Mouse (Mus musculus): Measurements from ENCODE around the gene Sh3bgrl. TPM values are rescaled to one million over a fixed set of nuclear protein-coding genes. Genes with fewer than 3 reads are reported as not detected.

Sh3bgrl gene
- total RNA-seq, 2 experiments from 2014 or later: 59.8 to 69.6 TPM

DNA sequence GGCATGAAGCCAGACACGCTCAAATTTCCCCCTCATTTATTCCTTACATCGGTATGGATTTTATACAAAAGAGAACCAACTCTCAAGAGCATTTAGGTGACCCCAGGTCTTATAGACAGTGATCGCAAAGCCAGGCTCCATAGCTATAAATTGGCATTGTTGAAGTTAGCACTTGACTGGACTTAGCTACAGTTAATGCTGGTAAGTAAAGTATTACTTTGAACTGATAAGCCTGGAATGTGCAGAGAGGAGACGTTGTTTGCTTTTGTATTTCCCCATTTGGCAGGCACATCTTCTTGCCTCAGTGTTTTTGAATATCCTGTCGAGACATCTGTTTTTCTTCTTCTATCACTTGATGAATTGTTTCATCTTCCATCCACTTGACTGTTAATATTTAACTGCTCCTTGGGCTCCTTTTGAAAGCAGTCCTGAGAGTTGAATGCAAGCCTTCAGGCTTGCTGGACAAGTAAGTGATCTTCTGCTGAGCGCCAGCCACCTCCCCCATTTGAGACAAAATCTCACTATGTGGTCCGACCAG lies 32.5 kb downstream of the Sh3bgrl start:
- intact Hi-C loops (cut with DNase I): no loop called here
- no peak for DNase-seq (ENCODE audit: low spot score in 2 of 2)

DNA sequence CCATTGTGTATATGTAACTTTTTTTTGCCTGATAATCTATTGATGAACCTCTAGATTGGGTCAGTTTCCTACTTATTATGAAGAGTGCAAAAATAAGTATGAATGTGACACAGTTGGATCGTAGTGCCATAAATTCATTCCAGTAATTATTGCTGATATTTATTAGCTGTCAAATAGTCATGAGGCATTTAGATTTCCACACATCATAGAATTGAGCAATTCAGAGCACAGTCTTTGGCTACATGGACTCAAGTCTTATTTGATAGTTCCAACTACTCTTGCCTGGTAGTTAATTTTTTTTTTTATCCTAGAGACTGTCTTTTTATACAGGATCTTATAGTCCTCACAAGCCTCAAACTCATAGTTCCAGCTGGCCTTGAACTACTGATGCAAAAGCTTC lies 34.9 kb downstream of the Sh3bgrl start:
- intact Hi-C loops (cut with DNase I): no loop called here
- no peak for DNase-seq (ENCODE audit: low spot score in 2 of 2)

DNA sequence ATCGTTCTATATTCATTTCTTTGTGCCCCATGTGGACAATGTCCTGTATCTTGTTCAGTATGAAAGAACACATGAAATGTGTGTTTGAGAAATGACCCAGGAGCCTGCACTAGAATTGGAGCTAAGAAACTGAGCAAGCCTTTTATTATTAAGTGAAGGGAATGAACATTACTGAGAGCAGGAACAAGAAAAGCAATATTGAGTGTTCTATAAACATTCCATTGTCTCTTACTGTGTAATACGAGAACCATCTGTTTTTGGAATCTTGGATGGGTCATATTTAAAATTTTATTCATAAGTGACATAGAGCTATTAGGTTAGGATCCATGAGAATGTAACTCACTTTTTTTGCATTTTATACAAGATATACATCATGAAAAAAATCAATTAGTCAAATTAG lies 36.7 kb downstream of the Sh3bgrl start:
- DNase-seq (ENCODE audit: low spot score in 2 of 2): no peak
- intact Hi-C loops (cut with DNase I): no loop called here

DNA sequence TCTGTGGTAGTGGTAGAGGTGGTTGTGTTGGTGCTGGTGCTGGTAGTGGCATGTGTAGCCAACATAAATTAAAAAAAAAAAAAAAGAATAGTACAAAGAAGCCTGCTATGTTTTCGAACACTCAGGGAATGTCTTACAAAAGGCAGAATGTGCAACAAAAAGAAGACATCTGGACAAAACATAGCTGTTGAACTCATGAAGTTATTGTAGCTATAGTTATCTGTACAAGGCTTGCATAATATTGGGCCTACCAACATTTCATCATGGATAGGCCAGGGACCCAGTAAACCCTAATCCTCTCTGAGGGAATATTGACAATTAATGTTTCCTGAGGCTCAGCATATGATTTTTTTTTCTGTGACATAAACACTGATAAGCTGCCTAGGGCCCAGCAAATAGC lies 37.3 kb downstream of the Sh3bgrl start:
- DNase-seq (ENCODE audit: low spot score in 2 of 2): no peak
- intact Hi-C loops (cut with DNase I): no loop called here

DNA sequence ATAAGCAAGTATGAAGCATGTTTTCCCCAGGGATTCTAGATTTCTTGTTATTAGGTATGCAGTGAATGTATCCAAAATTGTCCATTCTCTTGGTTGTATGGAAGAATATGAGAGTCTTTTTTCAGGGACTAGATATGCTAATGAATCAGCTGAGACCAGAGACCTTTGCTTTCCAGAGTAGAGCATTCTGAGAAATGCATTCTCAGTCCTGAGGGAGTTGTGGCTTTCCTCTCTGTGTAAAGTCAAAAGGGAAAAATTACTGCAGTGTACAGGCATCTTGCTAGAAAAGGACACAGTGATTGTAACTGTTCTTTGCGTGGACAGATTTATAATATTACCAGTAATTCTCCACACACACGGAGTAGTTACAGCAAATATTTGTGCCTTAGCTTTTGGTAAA lies 38.3 kb downstream of the Sh3bgrl start:
- intact Hi-C loops (cut with DNase I): no loop called here
- DNase-seq (ENCODE audit: low spot score in 2 of 2): no peak

DNA sequence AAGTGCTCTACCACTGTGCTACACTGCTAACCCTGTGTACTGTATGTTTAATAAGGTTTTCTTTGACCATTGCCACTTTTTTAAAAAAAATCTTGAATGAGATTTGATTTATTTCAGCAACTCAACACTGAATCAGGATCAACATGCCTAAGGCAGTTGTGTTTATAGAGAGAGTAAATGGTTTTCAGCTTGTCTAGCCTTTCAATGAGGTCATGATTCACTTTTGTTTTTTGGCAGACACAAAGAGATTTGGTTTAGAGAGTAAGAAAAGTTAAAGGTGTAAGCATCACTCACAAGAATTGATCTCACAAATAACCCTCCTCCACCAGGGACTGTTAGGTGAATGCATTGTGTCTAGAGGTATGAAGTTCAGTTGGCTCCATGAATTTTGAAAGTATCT lies 41.1 kb downstream of the Sh3bgrl start:
- no peak for DNase-seq (ENCODE audit: low spot score in 2 of 2)
- intact Hi-C loops (cut with DNase I): no loop called here

DNA sequence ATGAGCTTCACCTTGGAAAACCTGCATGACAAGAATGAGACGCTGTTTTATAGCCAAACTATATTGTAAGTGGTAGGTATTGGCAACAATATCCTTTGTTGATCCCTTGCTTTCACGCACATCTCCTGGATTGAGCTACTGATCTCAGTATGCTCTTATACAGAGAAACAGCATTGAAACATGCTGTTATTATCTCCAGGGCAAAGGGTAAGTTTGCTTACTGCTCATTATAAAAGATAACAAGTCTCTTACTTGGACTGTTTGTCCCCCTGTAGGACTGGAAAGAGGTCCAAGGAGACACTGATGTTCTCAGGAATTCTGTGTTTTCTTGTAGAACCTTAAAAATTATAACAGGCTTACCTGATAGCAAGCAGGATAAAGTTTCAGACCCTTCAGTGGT lies 41.7 kb downstream of the Sh3bgrl start:
- DNase-seq (ENCODE audit: low spot score in 2 of 2): no peak
- intact Hi-C loops (cut with DNase I): no loop called here

DNA sequence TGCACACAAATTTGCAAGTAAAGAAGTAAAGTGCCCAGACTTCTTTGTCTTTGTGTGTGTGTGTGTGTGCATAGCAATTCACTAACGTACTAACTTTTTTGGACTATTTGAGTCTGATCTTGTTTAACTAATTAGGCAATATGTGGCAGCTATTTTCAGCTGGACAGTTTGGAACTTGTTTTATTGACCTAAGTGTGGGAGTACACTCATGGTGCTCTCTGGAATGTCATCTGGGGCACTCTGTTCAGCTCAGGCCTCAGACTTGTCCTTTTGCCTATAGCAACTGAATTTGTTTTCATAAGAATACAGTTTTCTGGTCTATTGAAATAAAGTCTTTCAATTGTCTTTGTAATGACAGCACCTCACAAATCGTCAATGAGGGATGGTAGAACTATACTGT lies 42.1 kb downstream of the Sh3bgrl start:
- intact Hi-C loops (cut with DNase I): no loop called here
- DNase-seq (ENCODE audit: low spot score in 2 of 2): no peak

DNA sequence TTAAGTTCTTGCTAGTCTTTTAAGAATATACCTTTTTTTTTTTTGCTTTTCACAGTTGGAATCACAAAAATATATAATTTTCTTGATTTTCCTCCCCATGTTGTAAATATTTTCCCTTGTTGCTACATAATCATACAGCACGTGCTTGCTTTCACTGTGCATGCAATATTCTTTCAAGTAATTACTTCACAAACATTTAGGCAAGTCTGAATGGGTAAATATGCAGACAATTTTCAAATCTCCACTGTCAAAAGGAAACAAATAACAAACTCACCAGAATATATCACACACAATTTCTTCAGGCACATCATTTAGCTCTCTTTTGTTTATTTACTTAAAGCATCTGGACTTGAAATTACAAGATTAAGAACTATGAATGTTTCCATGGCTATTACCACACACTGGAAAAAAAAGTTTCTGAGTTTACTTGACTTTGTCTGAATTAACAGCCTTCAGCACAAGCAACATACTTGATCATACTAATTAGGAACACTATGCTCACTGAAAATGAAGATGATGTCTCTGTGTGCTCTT lies 46.2 kb downstream of the Sh3bgrl start:
- intact Hi-C loops (cut with DNase I): no loop called here
- DNase-seq (ENCODE audit: low spot score in 2 of 2): no peak

DNA sequence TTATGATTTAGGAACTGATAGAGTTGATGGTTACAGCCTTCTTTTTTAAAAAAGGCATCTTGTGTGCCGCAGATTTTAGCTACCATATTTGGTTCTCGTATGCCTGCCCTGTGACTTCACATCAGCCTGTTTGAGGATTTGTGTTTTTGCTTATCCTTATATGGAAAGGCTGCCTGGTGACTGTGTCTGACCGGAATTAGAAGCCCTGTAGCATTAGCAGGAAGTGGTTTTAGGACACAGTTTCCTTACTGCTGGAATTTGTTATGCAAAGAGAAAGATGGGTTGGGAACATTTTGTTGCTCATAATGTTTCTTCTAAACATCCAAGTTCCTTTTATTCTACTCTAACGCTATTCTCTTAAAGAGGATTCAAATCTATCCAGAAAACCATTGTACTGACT lies 47.1 kb downstream of the Sh3bgrl start:
- no peak for DNase-seq (ENCODE audit: low spot score in 2 of 2)
- intact Hi-C loops (cut with DNase I): no loop called here

DNA sequence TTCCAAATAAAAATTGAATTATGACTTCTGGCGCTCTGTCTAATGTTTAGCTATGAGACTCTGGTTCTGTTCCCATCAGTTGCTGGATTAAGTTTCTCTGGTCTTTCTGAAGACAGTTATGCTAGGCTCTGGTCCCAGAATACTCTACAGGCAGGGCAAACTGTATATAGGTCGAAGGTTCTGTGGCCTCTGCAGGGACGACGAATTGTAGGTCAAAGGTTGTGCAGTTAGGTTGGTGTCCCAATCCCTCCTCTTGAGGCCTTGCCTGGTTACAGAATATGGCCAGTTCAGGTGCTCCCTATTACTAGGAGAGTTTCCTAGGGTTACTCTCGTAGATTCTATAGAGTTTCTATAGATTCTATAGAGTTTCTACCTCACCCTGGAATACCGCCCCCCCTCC lies 50.6 kb downstream of the Sh3bgrl start:
- intact Hi-C loops (cut with DNase I): no loop called here
- no peak for DNase-seq (ENCODE audit: low spot score in 2 of 2)

DNA sequence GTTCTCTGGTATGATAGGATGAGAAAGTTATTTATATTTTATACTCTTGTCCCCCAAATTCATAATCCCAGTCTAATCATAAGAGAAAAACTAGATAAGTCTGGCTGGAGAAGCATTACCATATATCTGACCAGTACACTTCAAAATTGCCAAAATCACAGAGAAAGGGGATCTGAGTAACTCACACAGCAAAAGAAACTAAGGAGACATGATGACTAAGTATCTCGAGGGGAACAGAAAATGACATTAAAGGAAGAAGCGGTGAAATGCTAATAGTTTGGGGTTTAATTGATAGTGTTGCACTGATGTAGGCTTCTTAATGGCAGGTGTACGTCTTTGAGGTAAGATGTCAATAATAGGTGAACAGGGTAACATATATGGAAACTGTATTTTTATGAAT lies 51.9 kb downstream of the Sh3bgrl start:
- no peak for DNase-seq (ENCODE audit: low spot score in 2 of 2)
- intact Hi-C loops (cut with DNase I): no loop called here

DNA sequence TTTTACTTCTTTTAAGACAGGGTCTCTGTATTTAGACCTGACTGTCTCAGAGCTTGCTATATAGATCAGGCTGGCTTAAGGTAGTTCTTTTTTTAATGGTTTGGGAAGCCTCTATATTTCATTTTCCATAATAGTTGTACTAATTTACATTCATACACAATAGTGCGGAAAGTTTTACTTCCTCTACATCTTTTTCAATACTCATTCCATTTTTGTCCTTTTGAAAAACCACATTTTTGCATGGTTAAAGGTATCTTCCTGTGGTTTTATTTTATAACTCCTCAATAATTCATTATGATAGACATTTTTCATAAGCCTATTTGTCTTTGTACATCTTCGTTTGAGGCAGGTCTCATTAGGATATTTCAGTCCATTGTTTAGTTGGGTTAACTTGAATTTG lies 56.1 kb downstream of the Sh3bgrl start:
- no peak for DNase-seq (ENCODE audit: low spot score in 2 of 2)
- intact Hi-C loops (cut with DNase I): no loop called here

DNA sequence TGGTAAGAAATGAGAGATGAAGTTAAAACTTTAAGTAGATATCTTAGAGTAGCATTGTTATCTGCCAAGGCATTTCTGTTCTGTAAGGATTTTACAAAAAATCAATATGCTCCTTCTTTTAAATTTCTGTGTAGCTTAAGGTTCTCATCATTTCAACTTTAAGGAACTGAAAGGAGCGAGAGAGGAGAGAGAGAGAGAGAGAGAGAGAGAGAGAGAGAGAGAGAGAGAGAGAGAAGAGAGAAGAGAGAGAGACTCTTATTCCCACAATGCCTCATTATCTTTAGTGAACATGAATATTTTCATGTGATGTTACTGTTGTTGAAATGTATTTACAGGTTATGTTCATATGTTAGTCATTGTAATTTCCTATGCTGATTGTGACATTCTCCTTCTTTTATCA lies 65.2 kb downstream of the Sh3bgrl start:
- intact Hi-C loops (cut with DNase I): no loop called here
- no peak for DNase-seq (ENCODE audit: low spot score in 2 of 2)

DNA sequence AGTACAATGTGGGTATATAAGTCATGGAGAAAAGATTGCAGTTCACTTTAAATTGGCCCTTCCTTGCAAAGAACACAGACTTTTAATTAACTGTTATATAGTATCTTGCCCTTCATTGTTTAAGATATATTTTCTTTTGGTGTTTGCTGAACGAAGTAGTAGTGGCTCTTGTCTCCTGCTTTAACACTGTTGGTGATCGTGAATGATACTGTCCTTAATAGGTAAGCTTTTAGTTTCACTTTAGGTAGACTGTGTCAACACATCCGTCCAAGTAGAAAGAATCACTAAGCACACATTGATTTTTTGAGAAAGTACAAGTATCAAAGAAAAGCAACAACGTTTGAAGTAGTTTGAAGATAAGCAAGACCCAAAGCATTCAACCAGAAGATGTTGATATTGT lies 65.7 kb downstream of the Sh3bgrl start:
- no peak for DNase-seq (ENCODE audit: low spot score in 2 of 2)
- intact Hi-C loops (cut with DNase I): no loop called here

DNA sequence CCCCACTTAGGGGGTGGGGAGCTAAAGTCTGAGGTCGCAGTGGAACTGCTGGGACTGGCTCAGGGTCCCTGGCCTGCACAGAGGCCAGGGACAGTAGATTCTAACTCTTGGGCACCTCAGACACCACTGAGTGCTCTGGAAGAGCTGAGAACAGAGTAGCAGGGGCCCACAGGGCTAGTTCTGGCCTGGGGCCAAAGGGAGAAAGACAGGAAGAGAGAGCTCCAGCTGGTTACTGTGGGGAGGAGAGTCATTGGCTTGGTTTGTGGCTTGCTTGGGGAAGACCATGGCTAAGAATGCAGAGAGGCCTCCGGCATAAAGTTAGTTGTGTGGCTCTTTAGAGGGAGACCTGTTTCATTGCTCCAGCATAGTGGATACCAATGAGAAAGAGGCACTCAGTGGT lies 79.9 kb downstream of the Sh3bgrl start:
- DNase-seq (ENCODE audit: low spot score in 2 of 2): no peak
- intact Hi-C loops (cut with DNase I): no loop called here

DNA sequence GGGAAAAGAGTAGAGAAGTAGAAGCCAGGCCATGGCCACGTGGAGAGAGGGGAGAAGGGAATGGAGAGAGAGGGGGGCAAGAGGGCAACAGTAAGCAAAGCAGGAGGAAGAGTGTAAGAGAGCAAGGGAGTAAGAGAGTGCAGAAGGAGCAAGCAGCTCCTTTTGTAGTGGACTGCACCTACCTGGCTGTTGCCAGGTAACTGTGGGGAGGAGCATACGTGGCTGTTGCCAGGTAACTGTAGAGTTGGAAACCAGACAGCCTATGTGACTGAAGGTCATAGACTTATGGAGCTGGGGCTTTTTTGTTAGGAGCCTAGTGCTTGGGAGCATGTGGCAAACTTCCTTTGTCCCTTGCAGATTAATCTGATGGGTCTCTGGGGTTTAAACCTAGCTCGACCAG lies 80.3 kb downstream of the Sh3bgrl start:
- intact Hi-C loops (cut with DNase I): no loop called here
- DNase-seq (ENCODE audit: low spot score in 2 of 2): no peak

DNA sequence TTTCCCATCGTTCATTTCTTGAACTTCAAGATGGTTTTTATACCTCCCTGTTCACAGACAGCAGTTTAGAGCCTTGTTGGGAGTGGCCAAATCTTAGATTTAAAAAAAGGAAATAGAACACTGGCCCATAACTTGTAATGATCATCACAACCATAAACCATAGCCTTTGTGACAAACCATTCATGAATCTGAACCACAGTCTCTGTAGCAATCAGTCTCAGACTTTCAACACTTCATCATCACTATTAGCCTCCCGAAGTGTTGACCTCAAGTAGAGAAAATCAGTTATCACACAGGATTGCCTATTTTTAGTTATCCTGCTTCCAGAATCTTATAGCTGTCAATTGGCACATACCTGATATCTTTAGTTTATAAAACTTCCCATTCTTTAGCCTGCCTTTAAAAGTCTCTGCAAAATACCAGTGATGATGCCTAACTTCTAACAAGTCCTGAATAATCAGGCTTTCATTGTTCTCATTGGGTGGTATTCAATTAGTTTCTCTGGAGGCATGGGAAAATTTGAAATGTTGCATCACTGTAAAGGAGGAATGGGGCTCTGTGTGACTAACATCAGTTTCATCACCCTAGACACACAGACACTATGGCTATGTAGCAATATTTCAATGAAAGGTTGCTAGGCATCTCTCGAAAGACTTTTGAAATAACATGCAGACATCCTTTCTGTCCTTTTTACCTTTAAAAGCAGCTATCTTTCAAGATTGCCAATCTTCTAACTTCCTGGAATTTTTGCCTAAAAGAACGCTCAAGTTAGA lies 89.7 kb downstream of the Sh3bgrl start:
- no peak for DNase-seq (ENCODE audit: low spot score in 2 of 2)
- intact Hi-C loops (cut with DNase I): no loop called here

DNA sequence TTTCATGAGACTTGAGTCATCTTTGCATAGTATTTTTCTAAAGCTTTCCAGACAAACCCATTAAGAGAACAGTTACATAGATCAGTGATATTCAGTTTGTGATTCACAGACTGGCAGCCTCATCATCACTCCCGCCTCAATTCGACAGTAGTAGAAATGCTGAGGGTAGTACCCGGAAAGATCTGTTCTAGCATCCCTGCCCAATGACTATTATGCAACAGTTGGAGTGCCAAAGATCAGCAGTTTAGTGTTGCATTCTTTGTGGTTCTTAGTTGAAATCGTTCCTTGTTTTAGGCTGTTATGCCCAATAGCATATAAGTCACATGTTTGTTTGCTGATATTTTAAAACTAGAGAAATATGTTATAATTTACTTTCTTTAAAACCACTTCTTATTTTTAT lies 94.4 kb downstream of the Sh3bgrl start:
- intact Hi-C loops (cut with DNase I): no loop called here
- DNase-seq (ENCODE audit: low spot score in 2 of 2): no peak

DNA sequence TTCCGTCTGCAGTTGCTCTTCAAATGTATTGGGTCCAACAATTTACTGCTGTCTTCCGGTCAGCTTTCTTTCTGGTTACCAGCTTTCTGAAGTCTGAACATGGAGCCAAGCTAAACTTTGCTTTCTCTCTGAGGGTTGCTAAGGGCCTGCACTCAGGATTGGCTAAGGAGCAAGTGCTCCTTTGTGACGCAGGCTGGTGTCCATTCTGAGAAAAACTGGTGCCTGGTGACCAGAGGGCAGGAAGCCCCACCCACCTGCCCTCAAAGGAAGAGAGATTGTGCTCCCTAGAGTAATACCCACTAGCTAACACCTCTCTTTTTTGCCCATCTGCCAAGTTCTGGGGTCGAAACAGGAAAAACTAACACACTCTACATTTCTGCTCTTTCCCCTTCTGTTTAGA lies 95.8 kb downstream of the Sh3bgrl start:
- DNase-seq (ENCODE audit: low spot score in 2 of 2): no peak
- intact Hi-C loops (cut with DNase I): no loop called here

DNA sequence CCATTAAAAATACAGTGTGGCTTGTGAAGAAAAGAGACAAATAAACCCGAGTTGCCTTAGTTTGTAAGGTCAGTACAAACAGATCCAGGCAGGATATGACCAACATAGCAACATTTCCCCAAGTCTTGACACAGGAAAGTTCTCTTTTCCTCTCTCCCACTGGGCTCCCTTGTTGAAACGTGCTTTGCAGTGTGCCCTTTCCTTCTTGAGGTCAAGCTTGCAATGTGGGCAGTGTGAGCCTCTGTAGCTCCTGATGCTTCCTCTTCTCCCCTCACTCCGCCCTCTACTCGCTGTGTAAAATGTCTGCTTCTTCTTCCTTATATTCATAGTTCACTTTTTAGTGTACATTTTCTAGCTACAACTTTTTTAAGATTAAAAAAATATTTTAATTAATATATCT lies 96.3 kb downstream of the Sh3bgrl start:
- DNase-seq (ENCODE audit: low spot score in 2 of 2): no peak
- intact Hi-C loops (cut with DNase I): no loop called here

DNA sequence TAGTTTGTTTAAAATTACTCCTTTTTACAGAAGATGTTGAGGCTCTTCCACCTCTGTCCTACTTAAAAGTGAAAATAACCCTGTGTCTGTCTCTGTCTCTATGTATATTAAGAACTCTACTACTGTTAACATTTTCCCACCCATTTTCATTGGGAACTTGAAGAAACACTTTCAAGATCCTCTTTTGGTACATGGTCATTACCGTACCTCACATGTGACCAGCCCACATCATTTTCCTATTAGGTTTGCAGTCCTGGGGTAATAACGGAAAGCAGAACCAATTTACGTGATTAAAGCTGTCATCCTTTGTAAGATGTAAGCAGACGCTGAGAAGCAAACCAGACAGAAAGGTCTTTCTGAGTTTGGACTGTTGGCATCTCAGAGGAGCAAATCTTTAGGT lies 101.3 kb downstream of the Sh3bgrl start, which contains the start of gene Gm6377:
Gm6377 (plus strand) TSS at position 289 of the 400 bp plus-strand sequence.
- intact Hi-C loops (cut with DNase I): no loop called here
- no peak for DNase-seq (ENCODE audit: low spot score in 2 of 2)
